Mouse (Mus musculus): Measurements from ENCODE around the gene Mtx1. TPM values are rescaled to one million over a fixed set of nuclear protein-coding genes. Genes with fewer than 3 reads are reported as not detected.

Gene Mtx1
- polyA plus RNA-seq, 1 experiment from 2014 or later, result 211 TPM

- no peak for ATAC-seq (ENCODE audit: insufficient number of reproducible peaks, insufficient read depth, low FRiP score, low TSS enrichment)
- H3K4me3 ChIP-seq, result no peak overlapping the region
- 4% methylated on average over 17 of the region's 17 CpGs for whole genome bisulfite sequencing
- H3K4me2 ChIP-seq (replicated peaks), result peak overlapping the region; percentile 29
- H3K9ac ChIP-seq, result peak overlapping the region; percentile 17; the same call in 1 of the 2 replicates
- peaks cover 21% of the 10 kb centered on the region for H3K4me1 ChIP-seq
- H3K36me3 ChIP-seq, result 0 out of 2 replicates have a peak, but pooled peaks cover 9% of the 10 kb centered on the region
- H3K27me3 ChIP-seq, result peaks cover 7% of the 10 kb centered on the region; the same call in 1 of the 2 replicates
- H3K27ac ChIP-seq, result no peak overlapping the region
- H3K9me3 ChIP-seq, result no peaks in the 10 kb centered on the region
Measured at GRCm38 (mm10) chr3:89251365-89251895, 24.5 kb upstream of the Mtx1 start.

- WGBS, result 18% methylated on average over 7 of the region's 7 CpGs
- 0 out of 2 replicates have a peak overlapping the region, but pooled peaks have one; percentile 2 for H3K27ac ChIP-seq
- H3K4me2 ChIP-seq (replicated peaks), result no peak overlapping the region
- no peak for ATAC-seq (ENCODE audit: insufficient number of reproducible peaks, insufficient read depth, low FRiP score, low TSS enrichment)
- no peak overlapping the region for H3K9ac ChIP-seq
- no peaks in the 10 kb centered on the region for H3K9me3 ChIP-seq
- peaks cover 27% of the 10 kb centered on the region for H3K4me1 ChIP-seq
- H3K27me3 ChIP-seq, result peaks cover 7% of the 10 kb centered on the region; the same call in 1 of the 2 replicates
- H3K36me3 ChIP-seq, result 0 out of 2 replicates have a peak, but pooled peaks cover 9% of the 10 kb centered on the region
- no peak overlapping the region for H3K4me3 ChIP-seq
Measured at GRCm38 (mm10) chr3:89250435-89251040, 23.6 kb upstream of the Mtx1 start.

GRCm38 (mm10) chr3:89247466-89247865 is 20.6 kb upstream of the Mtx1 start:
- 0 out of 2 replicates have a peak, but pooled peaks cover 9% of the 10 kb centered on the region for H3K36me3 ChIP-seq
- 78% methylated on average over 4 of the region's 4 CpGs for WGBS
- peaks cover 48% of the 10 kb centered on the region for H3K4me1 ChIP-seq
- H3K9me3 ChIP-seq, result no peaks in the 10 kb centered on the region
- H3K4me3 ChIP-seq, result peak overlapping the region; percentile 73
- peaks cover 7% of the 10 kb centered on the region; the same call in 1 of the 2 replicates for H3K27me3 ChIP-seq
- H3K27ac ChIP-seq, result no peak overlapping the region
- ATAC-seq (ENCODE audit: insufficient number of reproducible peaks, insufficient read depth, low FRiP score, low TSS enrichment), result no peak
- H3K9ac ChIP-seq, result peak overlapping the region; percentile 64; the same call in 1 of the 2 replicates
- peak overlapping the region; percentile 76 for H3K4me2 ChIP-seq (replicated peaks)

GRCm38 (mm10) chr3:89246261-89247100 is 19.6 kb upstream of the Mtx1 start, which contains the start of gene Trim46:
Gene Trim46, minus strand, starts transcription at chr3:89246309.
- WGBS, result under 1% methylated on average over 42 of the region's 42 CpGs
- Histone ChIP-seq H3K36me3 (peaks cover 16% of the 10 kb centered on the region; the same call in 1 of the 2 replicates), H3K4me1 (peaks cover 45% of the 10 kb centered on the region), H3K9me3 (no peaks in the 10 kb centered on the region), H3K4me2 (replicated peaks) (peak within 1 kb of the TSS; percentile 76), H3K27ac (peak within 1 kb of the TSS; percentile 66), H3K9ac (peak within 1 kb of the TSS; percentile 64), H3K27me3 (peaks cover 4% of the 10 kb centered on the region; the same call in 1 of the 2 replicates), H3K4me3 (peak within 1 kb of the TSS; percentile 73)
- peak; percentile 62 for ATAC-seq (ENCODE audit: insufficient number of reproducible peaks, insufficient read depth, low FRiP score, low TSS enrichment)

- Histone ChIP-seq H3K9ac (peak within 1 kb of the TSS; percentile 64), H3K4me1 (peaks cover 38% of the 10 kb centered on the region), H3K4me3 (peak within 1 kb of the TSS; percentile 73), H3K27me3 (no peaks in the 10 kb centered on the region; the same call in 1 of the 2 replicates), H3K27ac (peak within 1 kb of the TSS; percentile 72), H3K36me3 (peaks cover 20% of the 10 kb centered on the region; the same call in 1 of the 2 replicates), H3K4me2 (replicated peaks) (peak within 1 kb of the TSS; percentile 76), H3K9me3 (no peaks in the 10 kb centered on the region)
- WGBS, result 4% methylated on average over 18 of the region's 20 CpGs
- ATAC-seq (ENCODE audit: insufficient number of reproducible peaks, insufficient read depth, low FRiP score, low TSS enrichment), result peak; percentile 8; the same call in 1 of the 2 replicates
Measured at GRCm38 (mm10) chr3:89245688-89246171, 18.8 kb upstream of the Mtx1 start, which contains the start of gene Krtcap2. Gene Krtcap2, plus strand, starts transcription at chr3:89245966.

- Histone ChIP-seq H3K4me2 (replicated peaks) (peak overlapping the region; percentile 76), H3K9me3 (no peaks in the 10 kb centered on the region), H3K27ac (peak overlapping the region; percentile 72), H3K36me3 (peaks cover 20% of the 10 kb centered on the region; the same call in 1 of the 2 replicates), H3K9ac (peak overlapping the region; percentile 48), H3K27me3 (no peaks in the 10 kb centered on the region; the same call in 1 of the 2 replicates), H3K4me3 (peak overlapping the region; percentile 73), H3K4me1 (peaks cover 35% of the 10 kb centered on the region)
- ATAC-seq (ENCODE audit: insufficient number of reproducible peaks, insufficient read depth, low FRiP score, low TSS enrichment), result peak; percentile 16
- 1% methylated on average over 16 of the region's 26 CpGs for WGBS
Measured at GRCm38 (mm10) chr3:89244982-89245687, 18.2 kb upstream of the Mtx1 start.

- 11% methylated on average over 25 of the region's 25 CpGs for WGBS
- peaks cover 35% of the 10 kb centered on the region for H3K4me1 ChIP-seq
- ATAC-seq (ENCODE audit: insufficient number of reproducible peaks, insufficient read depth, low FRiP score, low TSS enrichment), result no peak
Measured at GRCm38 (mm10) chr3:89244158-89244981, 17.5 kb upstream of the Mtx1 start.

GRCm38 (mm10) chr3:89243609-89244008 is 16.7 kb upstream of the Mtx1 start:
- peak overlapping the region; percentile 52; the same call in 1 of the 2 replicates for H3K27ac ChIP-seq
- 0 out of 2 replicates have a peak overlapping the region, but pooled peaks have one; percentile 4 for H3K9ac ChIP-seq

More at GRCm38 (mm10) chr3:89244158-89244981, 17.5 kb upstream of the Mtx1 start:
- no peaks in the 10 kb centered on the region for H3K9me3 ChIP-seq
- H3K9ac ChIP-seq, result peak overlapping the region; percentile 48
- peak overlapping the region; percentile 72; the same call in 1 of the 2 replicates for H3K27ac ChIP-seq
- peak overlapping the region; percentile 73 for H3K4me3 ChIP-seq
- peak overlapping the region; percentile 76 for H3K4me2 ChIP-seq (replicated peaks)
- no peaks in the 10 kb centered on the region; the same call in 1 of the 2 replicates for H3K27me3 ChIP-seq
- H3K36me3 ChIP-seq, result peaks cover 13% of the 10 kb centered on the region; the same call in 1 of the 2 replicates

GRCm38 (mm10) chr3:89242331-89242895 is 15.5 kb upstream of the Mtx1 start:
- no peak for ATAC-seq (ENCODE audit: insufficient number of reproducible peaks, insufficient read depth, low FRiP score, low TSS enrichment)

More at GRCm38 (mm10) chr3:89243609-89244008, 16.7 kb upstream of the Mtx1 start:
- Histone ChIP-seq H3K36me3 (peaks cover 14% of the 10 kb centered on the region), H3K9me3 (no peaks in the 10 kb centered on the region), H3K4me2 (replicated peaks) (peak overlapping the region; percentile 76), H3K4me3 (peak overlapping the region; percentile 73), H3K27me3 (no peaks in the 10 kb centered on the region; the same call in 1 of the 2 replicates), H3K4me1 (peaks cover 35% of the 10 kb centered on the region)
- no peak; the same call in 1 of the 2 replicates for ATAC-seq (ENCODE audit: insufficient number of reproducible peaks, insufficient read depth, low FRiP score, low TSS enrichment)
- 7% methylated on average over 14 of the region's 14 CpGs for WGBS

More at GRCm38 (mm10) chr3:89242331-89242895, 15.5 kb upstream of the Mtx1 start:
- H3K36me3 ChIP-seq, result peaks cover 22% of the 10 kb centered on the region
- no peak overlapping the region for H3K4me3 ChIP-seq
- WGBS, result 72% methylated on average over 9 of the region's 9 CpGs
- no peak overlapping the region for H3K27ac ChIP-seq
- H3K9ac ChIP-seq, result no peak overlapping the region
- H3K9me3 ChIP-seq, result no peaks in the 10 kb centered on the region
- H3K4me2 ChIP-seq (replicated peaks), result no peak overlapping the region
- H3K27me3 ChIP-seq, result no peaks in the 10 kb centered on the region; the same call in 1 of the 2 replicates
- H3K4me1 ChIP-seq, result peaks cover 33% of the 10 kb centered on the region

Data from embryonic facial prominence, embryonic 12.5 days (tissue).